Mouse (Mus musculus) megakaryocyte, embryonic 14.5 days (primary cell): ENCODE measurements around the gene Lad1. TPM values are rescaled to one million over a fixed set of nuclear protein-coding genes. Genes with fewer than 3 reads are reported as not detected.

ENCODE experiments used
- H3K27me3 ChIP-seq: replicated peaks from 2 replicates; pipeline ENCODE3; 2012; ENCODE audit warnings: inconsistent platforms
- H3K36me3 ChIP-seq: replicated peaks from 2 replicates; pipeline ENCODE3; 2012; ENCODE audit warnings: low read length, inconsistent platforms, mixed read lengths
- H3K4me1 ChIP-seq: 2 replicates; pipeline ENCODE4 v1.6.1; 2012; ENCODE audit warnings: inconsistent platforms
- H3K4me3 ChIP-seq: replicated peaks from 2 replicates; pipeline ENCODE3; 2012; ENCODE audit warnings: moderate library complexity, mild to moderate bottlenecking, inconsistent platforms
- H3K9me3 ChIP-seq: 2 replicates; pipeline ENCODE4 v1.6.1; 2012; ENCODE audit warnings: inconsistent platforms
- FLI1 ChIP-seq: IDR thresholded peaks from 2 replicates; pipeline ENCODE4 v1.6.1; 2012; ENCODE audit warnings: low read length, inconsistent platforms, mixed read lengths
- GATA1 ChIP-seq: IDR thresholded peaks from 3 replicates; pipeline ENCODE4 v1.6.1; 2012; ENCODE audit warnings: mixed read lengths, low read length, inconsistent platforms, borderline replicate concordance
- polyA plus RNA-seq: library from polyadenylated mRNA; stranded (reverse); fragments of >175 nt; gene quantifications from 2 replicates; pipeline ENCODE4 v1.2.3, GENCODE M21; 2012; ENCODE audit warnings: low replicate concordance; ENCODE audit not compliant: insufficient read depth

Gene Lad1
- polyA plus RNA-seq, 1 experiment = 0.07 TPM

DNA sequence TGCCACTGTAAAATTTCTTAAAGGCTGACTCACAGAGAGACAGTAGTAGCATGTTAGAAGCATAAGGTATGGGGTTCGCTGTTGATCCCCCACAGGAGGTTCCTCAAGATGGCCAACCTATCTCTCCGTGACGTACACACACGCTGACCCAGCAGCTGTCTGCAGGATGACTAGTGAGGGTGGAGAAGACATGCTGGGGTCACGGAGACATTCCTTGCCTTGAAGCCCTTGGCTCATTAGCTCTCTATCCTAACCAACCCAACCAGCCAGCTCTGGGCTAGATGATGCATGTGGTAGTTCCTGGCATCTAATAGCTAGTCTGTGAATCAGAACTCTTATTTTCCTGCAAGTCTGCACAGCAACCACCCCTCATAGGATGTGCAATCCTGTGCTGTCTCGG, 50.2 kb downstream of the Lad1 start:
- no peak for TF ChIP-seq GATA1
- no peak for TF ChIP-seq FLI1
- peaks cover 72% of the 10 kb centered on the region for H3K27me3 ChIP-seq
- no peaks in the 10 kb centered on the region for H3K36me3 ChIP-seq

DNA sequence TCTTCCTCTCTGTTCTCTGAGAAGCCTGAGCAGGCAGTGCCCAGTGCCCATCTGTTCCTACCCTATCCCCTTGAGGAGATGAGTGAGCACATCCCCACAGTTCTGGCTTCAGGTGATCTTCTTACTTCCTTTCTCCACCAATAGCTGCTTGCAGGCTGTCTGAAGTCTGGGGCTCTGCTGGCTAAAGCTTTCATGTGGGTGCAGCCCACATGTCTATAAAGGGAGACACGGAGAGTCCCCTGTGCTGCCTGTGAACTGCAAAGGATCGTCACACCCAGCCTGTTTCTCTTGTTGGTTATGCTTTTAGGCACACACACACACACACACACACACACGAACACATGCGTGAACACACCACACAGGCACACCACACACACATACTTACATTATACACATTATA, 54.6 kb downstream of the Lad1 start:
- H3K27me3 ChIP-seq = peaks cover 72% of the 10 kb centered on the region
- no peaks in the 10 kb centered on the region for H3K9me3 ChIP-seq
- H3K4me1 ChIP-seq = no peaks in the 10 kb centered on the region
- H3K36me3 ChIP-seq = no peaks in the 10 kb centered on the region
- no peak overlapping the region for H3K4me3 ChIP-seq
- TF ChIP-seq GATA1 = no peak
- TF ChIP-seq FLI1 = no peak

More for the DNA sequence above, 50.2 kb downstream of the Lad1 start:
- no peaks in the 10 kb centered on the region for H3K9me3 ChIP-seq
- no peak overlapping the region for H3K4me3 ChIP-seq
- H3K4me1 ChIP-seq = 0 out of 2 replicates have a peak, but pooled peaks cover 2% of the 10 kb centered on the region

DNA sequence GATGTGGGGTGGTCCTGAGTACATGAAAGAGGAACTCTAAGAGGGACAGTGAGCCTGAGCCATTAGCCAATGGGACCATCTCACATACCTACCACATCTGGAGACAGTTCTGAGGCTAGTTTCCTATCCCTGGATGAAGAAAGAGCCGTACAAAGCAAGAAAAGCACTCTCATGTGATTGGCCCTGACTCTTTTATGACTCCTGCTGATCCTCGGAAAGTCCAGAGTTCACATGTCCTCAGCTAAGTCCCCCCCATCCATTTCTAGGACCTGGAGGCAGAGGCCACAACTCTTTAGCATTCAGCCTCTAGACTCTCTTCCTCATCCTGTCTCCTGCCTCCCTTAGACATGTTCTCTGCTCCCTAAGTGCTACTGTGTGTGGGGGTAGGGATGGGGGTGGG, 58.9 kb downstream of the Lad1 start:
- H3K4me3 ChIP-seq = no peak overlapping the region
- TF ChIP-seq GATA1 (no peak), FLI1 (no peak)
- peaks cover 3% of the 10 kb centered on the region; the same call in 1 of the 2 replicates for H3K4me1 ChIP-seq
- peaks cover 78% of the 10 kb centered on the region for H3K27me3 ChIP-seq
- H3K36me3 ChIP-seq = no peaks in the 10 kb centered on the region
- H3K9me3 ChIP-seq = no peaks in the 10 kb centered on the region

DNA sequence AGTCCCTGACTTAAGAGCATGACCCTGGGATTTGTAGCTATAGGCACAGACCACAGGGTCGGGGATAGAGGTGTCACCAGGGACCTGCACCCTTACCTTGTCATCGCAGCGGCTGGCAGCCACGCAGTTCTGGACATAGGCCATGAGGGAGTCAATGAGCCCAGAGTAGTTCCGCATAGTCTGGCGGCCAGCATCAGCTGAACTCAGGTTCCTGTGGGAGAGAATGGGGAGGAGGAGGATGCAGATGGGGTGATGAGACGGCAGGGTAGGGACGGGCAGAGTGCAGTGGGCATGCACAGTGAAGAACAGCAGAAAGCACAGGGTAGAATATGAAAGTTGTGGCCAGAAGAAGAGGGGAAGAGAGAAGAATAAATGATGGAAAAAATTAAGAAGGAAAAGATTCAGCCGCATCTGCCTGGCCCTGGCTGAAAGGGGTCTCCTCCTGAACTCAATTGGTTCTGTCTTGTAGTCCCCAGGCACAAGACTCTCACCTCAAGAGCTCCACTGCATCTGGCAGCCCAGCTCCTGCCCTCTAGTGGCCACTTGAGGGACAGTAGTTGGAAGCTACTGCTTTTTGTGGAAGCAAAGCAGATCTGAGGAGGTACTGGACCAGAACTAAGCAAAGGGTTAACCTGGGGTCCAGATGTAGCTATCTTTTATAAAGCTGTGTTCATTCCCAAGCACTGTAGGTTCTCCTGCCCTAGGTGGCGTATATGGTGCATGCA, 64.1 kb downstream of the Lad1 start:
- Histone ChIP-seq H3K9me3 (no peaks in the 10 kb centered on the region), H3K4me1 (peaks cover 7% of the 10 kb centered on the region), H3K36me3 (no peaks in the 10 kb centered on the region), H3K4me3 (no peak overlapping the region), H3K27me3 (peaks cover 77% of the 10 kb centered on the region)
- TF ChIP-seq GATA1 (no peak), FLI1 (no peak)

Other genes with a start within 250 kb of the Lad1 start
- gene Nav1, start 211.3 kb upstream of the Lad1 start, polyA plus RNA-seq = 13.4 and 13.9 TPM in 2 replicates
- 55.5 and 121 TPM in 2 replicates for gene Csrp1, start 98.5 kb upstream of the Lad1 start, polyA plus RNA-seq
- gene Phlda3, start 52.5 kb upstream of the Lad1 start, polyA plus RNA-seq = 104 and 232 TPM in 2 replicates
- 0.82 TPM in 1 of 2 replicates, not detected in the other for gene Tnni1, start 39.2 kb upstream of the Lad1 start, polyA plus RNA-seq
- 0.59 TPM in 1 of 2 replicates, not detected in the other for gene Tnnt2, start 17.8 kb downstream of the Lad1 start, polyA plus RNA-seq
- 0.04 TPM in 1 of 2 replicates, not detected in the other for gene Pkp1, start 100.6 kb downstream of the Lad1 start, polyA plus RNA-seq
- 0.12 and 0.43 TPM in 2 replicates for gene Igfn1, start 187.7 kb downstream of the Lad1 start, polyA plus RNA-seq
- 6.0 and 24.1 TPM in 2 replicates for gene Tmem9, start 189.6 kb downstream of the Lad1 start, polyA plus RNA-seq
- gene Ascl5, start 232.2 kb downstream of the Lad1 start, polyA plus RNA-seq = not detected in 2 replicates
- gene Cacna1s, start 234.2 kb downstream of the Lad1 start, polyA plus RNA-seq = not detected in 2 replicates